Mouse (Mus musculus) lung, postnatal 25 days (tissue): ENCODE measurements around the gene Mrtfb.

Experiments
- DNase-seq: peaks from one replicate; pipeline ENCODE4 v3.0.0; 2022; ENCODE audit warnings: low spot score

The Mrtfb gene

DNA sequence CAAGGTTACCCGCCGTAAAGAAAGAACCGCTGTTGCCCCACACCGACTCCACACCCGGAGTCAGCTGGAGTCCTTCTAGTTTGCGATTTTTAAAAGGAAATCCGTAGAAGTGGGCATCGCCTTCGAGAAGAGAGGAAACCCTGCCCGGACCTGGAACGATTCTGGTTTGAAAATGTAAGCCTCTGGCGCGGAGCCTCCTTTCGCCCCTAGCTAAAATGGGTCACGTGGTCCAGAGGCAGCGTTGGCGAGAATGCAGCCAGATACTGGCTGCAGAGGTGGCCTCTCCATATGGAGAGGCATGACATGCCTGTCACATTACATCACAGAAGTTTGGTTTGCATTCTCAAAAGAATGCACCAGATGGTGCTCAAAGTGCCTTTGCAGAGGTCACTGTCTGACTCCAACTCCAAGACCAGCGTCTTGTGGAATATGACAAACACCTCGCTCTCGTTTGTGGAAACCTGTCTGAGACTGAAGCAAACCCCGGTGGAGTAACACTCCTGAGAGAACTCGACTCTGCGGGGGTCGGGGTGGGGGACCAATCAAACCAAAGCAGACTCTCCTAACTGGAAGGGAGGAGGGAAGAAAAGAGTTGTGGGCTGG, 181.6 kb downstream of the Mrtfb start:
- peak; percentile 47 for DNase-seq

DNA sequence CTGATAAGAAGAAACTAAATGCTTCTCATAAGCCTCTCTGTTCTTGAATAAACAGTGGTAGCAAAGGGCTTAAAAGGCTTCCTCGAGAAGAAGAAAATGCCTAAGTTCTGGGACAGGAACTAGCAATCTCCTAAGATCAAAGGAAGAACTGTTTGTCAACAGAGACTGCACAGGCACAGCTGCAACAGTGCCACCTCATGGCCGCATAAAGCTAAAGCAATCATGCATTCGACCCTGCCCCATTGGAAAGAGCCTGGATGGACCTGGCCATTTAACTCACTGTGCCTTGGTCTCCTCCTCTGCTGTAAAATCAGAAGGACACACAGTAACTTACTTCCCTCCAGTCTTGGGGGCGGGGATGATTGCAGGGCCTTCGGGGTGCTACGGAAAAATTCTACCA, 184.2 kb downstream of the Mrtfb start:
- peak; percentile 59 for DNase-seq

DNA sequence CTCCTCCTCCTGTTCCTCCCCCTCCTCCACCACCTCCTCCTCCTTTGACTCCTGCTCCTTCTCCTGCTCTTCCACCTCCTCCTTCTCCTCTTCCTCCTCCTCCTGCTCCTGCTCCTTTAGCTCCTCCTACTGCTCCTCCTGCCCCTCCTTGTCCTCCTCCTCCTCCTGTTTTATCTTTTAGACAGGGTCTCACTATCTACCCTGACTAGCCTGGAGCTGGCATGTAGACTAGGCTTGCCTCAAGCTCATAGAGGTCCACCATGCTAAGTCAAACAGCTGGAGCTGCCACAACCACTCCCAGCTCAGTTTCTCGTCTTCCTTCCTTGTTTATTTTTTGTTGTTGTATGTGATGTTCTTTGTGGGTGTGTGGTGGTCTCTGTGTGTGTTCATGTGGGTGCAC, 187.5 kb downstream of the Mrtfb start:
- no peak for DNase-seq

DNA sequence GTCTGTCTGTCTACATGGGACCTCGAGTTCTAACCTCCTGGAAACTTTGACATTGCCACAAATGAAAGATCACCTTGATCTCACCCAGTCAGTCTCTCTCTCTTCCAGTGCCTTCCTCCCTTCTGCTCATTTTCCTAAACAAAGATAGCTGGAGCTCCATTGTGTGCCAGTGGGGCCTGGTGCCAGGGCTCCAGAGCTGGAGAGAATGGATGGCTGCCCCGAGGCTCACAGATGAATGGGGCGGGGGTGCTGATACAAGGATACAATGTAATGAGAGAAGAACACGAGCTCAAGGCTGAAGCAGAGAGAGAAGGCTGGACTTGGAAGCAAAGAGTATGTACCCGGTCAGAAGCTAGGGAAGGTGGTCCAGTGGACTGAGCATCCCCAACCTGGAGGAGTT, 189.2 kb downstream of the Mrtfb start:
- no peak for DNase-seq

DNA sequence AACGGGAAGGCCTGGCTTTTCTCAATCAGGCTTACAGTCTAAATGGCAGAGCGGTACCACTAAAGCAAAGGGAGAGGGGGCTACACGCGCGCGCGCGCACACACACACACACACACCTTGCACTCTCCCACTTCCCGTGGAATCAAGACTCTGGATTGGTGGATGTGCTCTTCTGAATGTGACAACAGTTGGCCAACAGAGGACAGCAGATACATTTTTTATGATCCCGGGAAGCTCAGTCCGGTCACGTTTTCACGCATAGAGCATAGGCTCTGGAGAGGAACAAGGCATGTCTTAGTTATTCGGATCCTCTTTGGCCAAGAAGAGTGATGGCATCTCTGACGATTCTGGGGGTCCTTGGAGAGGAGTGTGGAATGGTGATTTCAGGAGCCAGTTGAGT, 190.2 kb downstream of the Mrtfb start:
- DNase-seq = no peak

DNA sequence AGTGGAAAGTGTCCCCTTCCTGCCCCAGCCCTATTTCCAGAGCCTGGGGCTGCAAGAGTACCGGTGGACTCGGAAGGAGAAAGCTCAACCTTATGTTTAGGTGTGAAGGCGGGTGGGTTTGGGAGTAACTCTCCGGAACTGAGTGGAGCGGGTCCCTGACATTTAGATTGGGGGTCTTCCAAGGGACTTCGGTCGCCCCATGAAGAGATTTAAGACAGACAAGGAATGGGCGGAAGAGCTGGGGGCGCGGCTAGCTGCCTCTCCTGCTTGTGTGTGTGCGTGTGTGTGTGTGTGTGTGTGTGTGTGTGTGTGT, 190.6 kb downstream of the Mrtfb start:
- DNase-seq = no peak

DNA sequence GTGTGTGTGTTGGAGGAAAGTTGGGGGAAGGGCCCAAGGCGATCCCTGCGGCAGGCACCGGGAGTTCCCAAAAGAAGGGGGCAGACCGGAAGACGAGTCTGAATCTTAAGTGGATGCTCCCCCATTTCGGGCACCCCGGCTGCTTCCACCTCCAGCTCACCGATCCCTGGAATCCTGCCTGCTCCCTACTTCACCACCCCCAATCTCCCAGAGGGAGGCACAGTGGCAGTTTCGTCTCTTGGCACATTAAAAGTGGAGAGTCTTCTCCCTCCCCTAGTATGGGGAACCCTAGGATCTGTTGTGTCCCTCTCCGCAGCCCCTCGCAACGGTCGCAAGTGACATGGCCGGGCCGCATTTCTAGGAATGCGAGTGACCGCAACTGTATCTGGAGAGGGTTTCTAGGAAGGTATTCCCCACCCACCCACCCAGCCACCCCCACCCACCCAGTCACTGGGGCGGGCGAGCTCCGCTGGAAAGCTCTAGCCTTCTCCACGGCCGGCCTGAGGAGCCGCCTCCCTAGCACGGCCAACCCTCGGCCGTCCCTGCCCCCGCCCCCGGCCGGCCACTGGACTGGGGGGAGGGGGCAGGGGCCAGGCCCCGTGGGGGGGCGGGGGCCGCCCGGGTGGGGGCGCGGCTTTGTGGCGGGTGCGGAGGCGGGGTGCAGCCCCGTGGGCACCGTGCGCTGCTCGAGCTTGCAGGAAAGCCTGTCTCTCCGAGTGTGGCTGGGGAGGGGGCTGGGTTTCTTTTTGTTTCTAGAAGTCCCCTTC, 191.2 kb downstream of the Mrtfb start:
- no peak for DNase-seq

DNA sequence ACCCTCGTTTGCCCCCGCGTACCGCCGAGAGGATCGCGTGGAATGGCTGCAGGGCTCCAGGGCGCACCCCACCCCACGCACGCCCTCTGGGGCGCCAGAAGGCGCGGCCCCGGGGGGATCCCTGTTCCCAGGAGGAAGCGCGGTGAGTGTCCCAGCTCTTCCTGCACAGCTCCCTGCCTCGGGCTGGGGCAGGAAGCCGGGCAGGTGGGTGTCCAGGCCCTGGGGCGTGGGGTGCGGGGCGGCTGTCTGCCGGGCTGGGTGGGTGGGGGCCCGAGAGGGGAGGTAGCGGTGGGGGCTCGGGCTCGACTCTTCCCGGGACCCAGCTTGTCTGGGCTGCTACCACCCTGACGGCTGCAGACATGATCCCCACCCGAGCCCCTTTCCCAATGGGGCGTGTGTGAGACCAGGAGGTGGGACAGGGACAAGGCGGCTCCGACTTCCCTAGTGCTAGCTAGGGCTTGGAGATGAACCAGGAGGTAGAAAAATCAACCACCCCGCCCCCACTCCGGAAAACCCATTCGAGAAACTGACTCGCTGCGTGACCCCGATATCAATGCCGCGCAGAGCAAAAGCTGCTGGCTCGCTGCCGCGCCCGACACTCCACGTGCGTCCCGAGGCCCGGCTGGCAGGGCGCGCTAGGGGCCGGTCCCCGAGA, 191.9 kb downstream of the Mrtfb start:
- DNase-seq = no peak

DNA sequence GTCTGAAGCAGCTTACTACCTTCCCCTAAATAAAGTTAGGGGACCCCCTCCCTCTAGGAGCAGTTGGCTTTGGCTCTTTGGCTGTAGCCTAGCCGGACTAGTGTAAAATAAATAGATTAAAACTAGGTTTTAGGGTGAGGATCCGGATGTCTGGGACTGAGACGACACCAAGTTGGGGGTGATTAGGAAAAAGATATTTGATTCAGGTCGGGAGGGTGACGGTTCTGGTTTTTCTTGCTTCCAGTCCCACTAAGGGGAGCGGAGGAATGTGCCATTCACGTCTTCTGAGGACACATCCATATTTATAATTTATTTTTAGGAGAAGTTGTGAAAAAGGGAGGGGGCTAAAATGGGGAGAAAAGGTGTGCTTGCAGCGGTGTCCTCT, 192.4 kb downstream of the Mrtfb start:
- DNase-seq = no peak

DNA sequence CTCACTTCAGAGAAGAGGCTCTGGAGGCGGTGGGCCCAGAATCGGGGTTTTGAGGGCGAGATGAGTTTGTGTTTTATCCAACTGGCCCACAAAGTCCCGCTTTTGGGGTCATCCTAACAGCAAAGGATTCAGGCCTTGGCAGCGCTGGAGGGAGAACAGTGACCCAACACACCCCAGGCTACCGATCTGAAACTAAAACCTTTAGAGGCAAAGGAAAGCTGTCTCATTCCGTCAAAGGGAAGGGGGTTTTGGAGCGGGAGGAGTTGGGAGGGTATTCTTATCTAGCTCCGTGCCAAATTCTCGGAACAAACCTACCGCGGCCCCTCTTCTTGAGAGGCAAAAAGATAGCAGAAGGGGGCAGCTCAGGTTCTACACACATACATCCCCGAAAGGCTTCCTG, 193.2 kb downstream of the Mrtfb start:
- DNase-seq = no peak

DNA sequence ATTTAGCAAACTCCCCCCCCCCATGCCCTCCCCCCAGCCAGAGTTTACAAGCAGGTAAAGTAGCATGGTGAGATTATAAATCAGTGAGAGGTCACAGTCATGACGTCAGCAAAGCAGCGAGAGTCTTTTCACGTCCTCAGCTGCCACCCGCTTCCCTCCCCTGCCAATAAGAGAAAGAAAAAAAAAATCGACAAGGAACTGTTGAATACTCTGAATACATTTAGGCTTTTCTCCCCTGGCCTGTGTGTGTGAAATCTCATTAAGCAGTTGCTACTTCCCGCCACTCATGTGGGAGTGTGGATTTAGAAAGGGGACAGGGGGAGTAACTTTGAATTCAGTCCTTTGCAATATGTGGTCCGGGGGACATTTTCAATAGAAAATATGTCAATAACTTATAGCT, 194.6 kb downstream of the Mrtfb start:
- no peak for DNase-seq

DNA sequence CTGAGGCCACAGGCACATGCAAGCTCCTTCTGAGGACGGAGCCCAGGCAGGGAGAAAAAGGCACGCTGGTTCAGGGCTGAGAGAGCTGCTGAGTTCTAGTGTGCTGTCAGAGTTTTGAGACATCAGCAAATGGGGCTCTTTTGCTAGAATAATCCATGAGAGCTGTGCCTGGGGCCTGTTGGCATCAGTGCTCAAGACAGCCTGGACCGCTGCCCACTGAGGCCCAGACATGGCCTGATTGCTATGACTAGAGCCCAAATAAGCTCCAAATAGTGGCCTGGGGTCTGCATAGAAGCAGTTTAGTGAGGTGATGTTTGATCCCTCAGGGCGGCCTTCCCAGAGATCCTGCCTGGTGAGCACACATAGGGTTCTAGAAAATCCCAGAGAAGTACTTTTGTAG, 195.7 kb downstream of the Mrtfb start:
- no peak for DNase-seq

DNA sequence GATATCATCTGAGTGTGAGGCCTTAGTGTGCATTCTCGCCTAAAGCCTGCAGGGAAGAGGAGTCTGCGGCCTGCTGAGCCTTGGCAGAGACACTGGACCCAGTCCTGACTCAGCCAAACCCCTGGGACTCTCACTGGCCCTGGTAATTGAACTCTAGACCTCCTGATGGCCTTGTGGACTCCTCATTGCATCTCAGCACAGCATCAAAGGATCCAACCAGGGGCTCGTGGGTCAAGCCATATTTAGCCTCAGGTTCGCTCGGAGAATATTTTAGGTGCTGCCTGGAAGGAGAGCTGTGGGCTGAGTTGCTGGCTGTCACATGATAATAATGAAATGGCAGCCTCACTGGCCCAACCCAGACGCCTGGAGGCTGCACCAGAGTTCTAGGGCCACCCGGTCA, 196.4 kb downstream of the Mrtfb start:
- no peak for DNase-seq

DNA sequence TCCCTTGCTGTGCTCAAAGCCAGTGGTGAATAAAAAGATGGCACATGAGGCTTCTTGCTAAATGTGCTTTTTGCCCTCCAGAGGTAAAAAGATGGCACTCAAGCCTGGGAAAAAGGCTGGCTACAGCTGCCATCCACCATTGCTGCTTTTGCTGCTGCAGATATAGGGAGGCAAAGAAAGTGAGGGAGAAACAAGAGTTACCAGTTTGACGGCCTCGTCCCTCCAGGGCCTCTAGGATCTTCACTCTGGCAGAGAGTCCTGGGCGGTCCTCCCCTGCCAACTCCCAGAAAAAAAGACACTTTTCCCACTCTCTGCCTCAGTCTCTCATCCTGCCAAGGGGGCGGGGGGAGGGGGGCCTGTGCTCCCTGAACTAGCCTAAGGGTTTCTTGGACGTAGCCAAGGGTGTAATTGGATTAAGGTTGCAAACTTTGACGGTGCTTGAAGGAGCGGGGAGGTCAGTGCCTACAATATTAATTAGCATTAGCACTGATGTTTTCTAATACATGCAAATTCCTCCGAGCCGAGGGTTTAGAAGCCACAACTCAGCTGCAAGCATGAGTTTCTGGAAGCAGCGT, 197.8 kb downstream of the Mrtfb start:
- no peak for DNase-seq

DNA sequence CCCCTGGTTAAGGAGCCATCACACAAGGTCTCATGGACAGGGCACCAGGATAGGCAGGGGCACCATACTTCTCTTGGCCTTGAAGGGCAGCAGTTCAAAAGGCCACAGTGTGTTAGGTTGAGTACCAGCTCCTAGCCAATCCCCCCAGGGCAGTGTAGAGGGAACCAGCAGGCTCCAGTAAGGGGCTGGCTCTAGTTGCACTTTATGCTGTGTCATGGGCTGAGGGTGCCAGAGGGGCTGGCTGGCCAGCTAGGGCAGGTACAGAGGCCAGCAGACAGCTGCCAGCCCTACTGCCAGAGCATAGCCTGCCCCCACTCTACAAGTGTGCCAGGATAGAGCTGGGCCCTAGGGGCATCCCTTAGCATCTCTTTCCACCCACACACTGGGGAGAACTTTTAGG, 199.3 kb downstream of the Mrtfb start:
- no peak for DNase-seq

DNA sequence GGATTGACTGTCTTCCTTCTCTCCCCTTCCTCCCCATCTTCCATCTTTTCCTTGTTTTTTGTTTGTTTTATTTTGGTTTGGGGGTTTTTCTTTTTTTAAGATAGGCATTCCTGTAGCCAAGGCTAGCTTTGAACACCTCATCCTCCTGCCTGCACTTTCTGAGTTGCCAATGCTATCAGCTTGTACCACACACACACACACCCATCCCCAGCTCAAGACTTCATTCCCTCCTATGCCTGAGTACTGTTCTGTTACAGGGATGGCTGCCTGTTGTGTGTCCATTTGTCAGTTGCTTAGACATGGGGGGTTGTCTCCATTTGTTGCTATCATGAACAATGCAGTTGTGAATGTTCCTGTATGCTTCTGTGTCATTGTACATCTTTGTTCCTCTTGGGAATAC, 202.3 kb downstream of the Mrtfb start:
- no peak for DNase-seq

DNA sequence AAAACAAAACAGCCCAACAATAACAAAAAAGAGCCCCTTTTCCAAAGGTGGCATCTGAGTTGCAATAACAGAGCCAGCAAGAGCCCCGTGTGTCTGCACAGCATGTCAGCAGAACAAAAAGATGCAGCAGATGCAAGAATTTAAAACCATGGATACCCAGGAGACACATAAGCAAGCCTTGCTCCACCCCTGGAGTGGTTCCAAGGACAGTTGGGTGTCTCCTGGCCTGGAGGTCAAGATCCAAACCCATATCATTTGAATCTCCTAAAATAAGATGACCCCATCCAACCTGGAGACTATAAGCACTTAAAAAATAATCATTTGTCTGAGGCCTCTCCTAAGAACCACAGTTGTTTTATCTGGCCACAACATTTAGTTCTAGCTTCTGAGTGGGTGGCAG, 203.8 kb downstream of the Mrtfb start:
- DNase-seq = no peak

DNA sequence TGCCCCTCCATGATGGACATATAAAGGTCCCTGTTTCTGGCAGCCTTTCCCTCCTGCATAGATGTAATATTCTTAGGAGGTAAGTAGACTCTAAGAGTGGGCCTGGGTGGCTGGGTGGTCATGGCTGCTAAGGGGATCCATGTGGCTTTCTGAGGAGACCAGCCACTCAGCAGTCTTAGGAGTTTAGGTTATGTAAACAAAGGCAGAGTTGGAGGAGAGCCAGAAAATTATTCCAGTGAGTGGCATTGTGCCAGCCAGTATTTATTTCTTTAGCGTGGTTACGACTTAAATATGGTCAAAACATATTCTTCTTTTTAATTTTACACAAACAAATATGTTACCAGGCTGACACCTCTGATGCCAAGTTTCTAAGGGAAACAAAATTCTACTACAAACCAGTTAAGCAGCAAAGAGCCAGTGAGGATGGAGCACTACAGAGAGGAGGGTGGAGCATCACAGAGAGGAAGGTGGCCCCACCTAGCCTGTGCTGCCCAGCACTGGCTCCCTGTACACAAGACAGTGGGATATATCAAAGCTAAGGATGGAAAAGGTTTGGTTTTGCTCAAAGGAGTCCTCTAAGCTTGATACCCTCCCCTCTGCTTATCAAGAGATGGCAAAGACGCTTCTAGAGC, 204.6 kb downstream of the Mrtfb start:
- DNase-seq = no peak

DNA sequence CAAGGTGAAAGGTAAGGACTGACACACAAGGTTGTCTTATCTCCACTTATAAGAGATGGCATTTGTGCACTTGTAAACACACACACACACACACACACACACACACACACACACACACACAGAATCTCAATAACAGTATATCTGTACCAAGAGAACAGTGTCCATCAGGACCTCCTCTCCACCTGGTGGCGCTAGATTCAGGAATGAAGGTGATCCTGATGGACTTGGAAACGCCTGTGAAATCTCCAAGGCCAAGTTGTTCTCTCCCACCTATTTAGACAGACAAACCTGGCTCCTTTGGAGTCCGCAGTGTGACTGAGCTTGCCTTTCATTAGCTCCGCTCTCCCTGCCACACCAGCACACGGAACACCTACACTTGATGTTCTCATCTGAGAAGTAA, 208.4 kb downstream of the Mrtfb start:
- no peak for DNase-seq
